Mouse (Mus musculus): ENCODE results near the gene Cadm2.

- no peak for TF ChIP-seq GATA1 (IDR thresholded peaks at IDR 0.05; ENCODE audit: borderline replicate concordance, low read length)
- no peak for TF ChIP-seq FLI1 (IDR thresholded peaks at IDR 0.05; ENCODE audit: low read length)
Observed at GRCm38 (mm10) chr16:66891559-66892247, 729.0 kb downstream of the Cadm2 start.
